Mouse (Mus musculus): Measurements from ENCODE around the gene Pakap. TPM values are rescaled to one million over a fixed set of nuclear protein-coding genes. Genes with fewer than 3 reads are reported as not detected.
A peak's percentile ranks its signal among the peaks of the same experiment; 100 is the strongest.

Gene Pakap
- polyA plus RNA-seq, 1 experiment from 2014 or later = 1.6 TPM

- H3K27me3 ChIP-seq = no peaks in the 10 kb centered on the region
- no peak for ATAC-seq
- DNase-seq (ENCODE audit: low read depth, low spot score) = no peak
- POLR2A ChIA-PET = interaction anchor here (0.6 to 1.1 kb wide), 2 partner anchors 12 to 1651 kb away, joined by 3 to 4 read pairs; no protein-coding TSS in a partner anchor
- in situ Hi-C loops (cut with MboI; ENCODE audit: low pct_unique_long_range_greater_than_20kb) = no loop called here
- CTCF ChIA-PET = interaction anchor here (2.7 kb wide), 1 partner anchor 10 kb away, joined by 8 read pairs; no protein-coding TSS in a partner anchor
- TF ChIP-seq CTCF (IDR thresholded peaks at IDR 0.05) = no peak
Measured at GRCm38 (mm10) chr4:57797548-57798285, 229.7 kb downstream of the Pakap start.

- CTCF ChIA-PET = no interaction called here
- POLR2A ChIA-PET = interaction anchor here (1.1 kb wide), 1 partner anchor 11 kb away, joined by 4 read pairs; no protein-coding TSS in a partner anchor
- DNase-seq (ENCODE audit: low read depth, low spot score) = peak; percentile 34
- TF ChIP-seq CTCF (IDR thresholded peaks at IDR 0.05) = no peak
- H3K27me3 ChIP-seq = no peaks in the 10 kb centered on the region
- in situ Hi-C loops (cut with MboI; ENCODE audit: low pct_unique_long_range_greater_than_20kb) = no loop called here
- peak; percentile 76 for ATAC-seq
Measured at GRCm38 (mm10) chr4:57798286-57799018, 230.5 kb downstream of the Pakap start.

- ChIA-PET POLR2A (interaction anchor here (0.6 to 0.7 kb wide), 3 partner anchors 13 to 620 kb away, joined by 3 to 6 read pairs (median 4); no protein-coding TSS in a partner anchor), CTCF (no interaction called here)
- TF ChIP-seq CTCF (IDR thresholded peaks at IDR 0.05) = no peak
- H3K27me3 ChIP-seq = no peaks in the 10 kb centered on the region
- in situ Hi-C loops (cut with MboI; ENCODE audit: low pct_unique_long_range_greater_than_20kb) = no loop called here
- ATAC-seq (no peak), DNase-seq (ENCODE audit: low read depth, low spot score) (no peak)
Measured at GRCm38 (mm10) chr4:57799297-57799696, 231.3 kb downstream of the Pakap start.

GRCm38 (mm10) chr4:57801239-57801638 is 233.3 kb downstream of the Pakap start:
- ATAC-seq (no peak), DNase-seq (ENCODE audit: low read depth, low spot score) (no peak)
- TF ChIP-seq CTCF (IDR thresholded peaks at IDR 0.05) = no peak
- no peaks in the 10 kb centered on the region for H3K27me3 ChIP-seq
- in situ Hi-C loops (cut with MboI; ENCODE audit: low pct_unique_long_range_greater_than_20kb) = loop anchor here (5.0 kb wide), 1 partner anchor 36 kb away; no protein-coding TSS in a partner anchor
- CTCF ChIA-PET = no interaction called here
- POLR2A ChIA-PET = no interaction called here

GRCm38 (mm10) chr4:57801986-57802385 is 234.0 kb downstream of the Pakap start:
- DNase-seq (ENCODE audit: low read depth, low spot score) = no peak
- in situ Hi-C loops (cut with MboI; ENCODE audit: low pct_unique_long_range_greater_than_20kb) = loop anchor here (5.0 kb wide), 1 partner anchor 35 kb away; no protein-coding TSS in a partner anchor
- no peak for ATAC-seq
- TF ChIP-seq CTCF (IDR thresholded peaks at IDR 0.05) = no peak
- CTCF ChIA-PET = no interaction called here
- POLR2A ChIA-PET = no interaction called here
- H3K27me3 ChIP-seq = no peaks in the 10 kb centered on the region

GRCm38 (mm10) chr4:57802411-57802810 is 234.4 kb downstream of the Pakap start:
- in situ Hi-C loops (cut with MboI; ENCODE audit: low pct_unique_long_range_greater_than_20kb) = loop anchor here (5.0 kb wide), 1 partner anchor 35 kb away; no protein-coding TSS in a partner anchor
- ATAC-seq (no peak), DNase-seq (ENCODE audit: low read depth, low spot score) (no peak)
- ChIA-PET CTCF (no interaction called here), POLR2A (no interaction called here)
- no peak for TF ChIP-seq CTCF (IDR thresholded peaks at IDR 0.05)
- no peaks in the 10 kb centered on the region for H3K27me3 ChIP-seq

GRCm38 (mm10) chr4:57804902-57805301 is 236.9 kb downstream of the Pakap start:
- ChIA-PET POLR2A (no interaction called here), CTCF (no interaction called here)
- peak; percentile 50 for DNase-seq (ENCODE audit: low read depth, low spot score)
- in situ Hi-C loops (cut with MboI; ENCODE audit: low pct_unique_long_range_greater_than_20kb) = loop anchor here (5.0 kb wide), 1 partner anchor 32 kb away; no protein-coding TSS in a partner anchor
- peak; percentile 76 for ATAC-seq
- no peaks in the 10 kb centered on the region for H3K27me3 ChIP-seq
- no peak for TF ChIP-seq CTCF (IDR thresholded peaks at IDR 0.05)

- H3K27me3 ChIP-seq = no peaks in the 10 kb centered on the region
- POLR2A ChIA-PET = interaction anchor here (1.4 kb wide), 1 partner anchor 12 kb away, joined by 4 read pairs; no protein-coding TSS in a partner anchor
- in situ Hi-C loops (cut with MboI; ENCODE audit: low pct_unique_long_range_greater_than_20kb) = no loop called here
- DNase-seq (ENCODE audit: low read depth, low spot score) (no peak), ATAC-seq (no peak)
- CTCF ChIA-PET = no interaction called here
- no peak for TF ChIP-seq CTCF (IDR thresholded peaks at IDR 0.05)
Measured at GRCm38 (mm10) chr4:57809449-57809848, 241.5 kb downstream of the Pakap start.

GRCm38 (mm10) chr4:57812075-57812474 is 244.1 kb downstream of the Pakap start:
- in situ Hi-C loops (cut with MboI; ENCODE audit: low pct_unique_long_range_greater_than_20kb) = no loop called here
- DNase-seq (ENCODE audit: low read depth, low spot score) = no peak
- no peak for ATAC-seq
- ChIA-PET POLR2A (interaction anchor here (0.8 to 1.1 kb wide), 2 partner anchors 13 to 1525 kb away, joined by 4 to 6 read pairs; no protein-coding TSS in a partner anchor), CTCF (no interaction called here)
- no peak for TF ChIP-seq CTCF (IDR thresholded peaks at IDR 0.05)
- no peaks in the 10 kb centered on the region for H3K27me3 ChIP-seq

- in situ Hi-C loops (cut with MboI; ENCODE audit: low pct_unique_long_range_greater_than_20kb) = no loop called here
- no peaks in the 10 kb centered on the region for H3K27me3 ChIP-seq
- POLR2A ChIA-PET = interaction anchor here (0.7 to 1.1 kb wide), 3 partner anchors 10 to 675 kb away, joined by 3 to 6 read pairs (median 3); no protein-coding TSS in a partner anchor
- no peak for ATAC-seq
- CTCF ChIA-PET = no interaction called here
- DNase-seq (ENCODE audit: low read depth, low spot score) = no peak
- no peak for TF ChIP-seq CTCF (IDR thresholded peaks at IDR 0.05)
Measured at GRCm38 (mm10) chr4:57812916-57813575, 245.1 kb downstream of the Pakap start.
